Mouse (Mus musculus) liver, postnatal 0 days (tissue): ENCODE measurements around the gene Rnft1.

Experiments
- CTCF ChIP-seq: sonication (generic); IDR thresholded peaks from 2 replicates; pipeline ENCODE4 v1.5.1; 2016; ENCODE audit warnings: antibody characterized with exemption, low read depth
- EP300 ChIP-seq: IDR thresholded peaks from 2 replicates; pipeline ENCODE4 v1.6.1; 2016; ENCODE audit warnings: antibody characterized with exemption, low read depth, mild to moderate bottlenecking

DNA sequence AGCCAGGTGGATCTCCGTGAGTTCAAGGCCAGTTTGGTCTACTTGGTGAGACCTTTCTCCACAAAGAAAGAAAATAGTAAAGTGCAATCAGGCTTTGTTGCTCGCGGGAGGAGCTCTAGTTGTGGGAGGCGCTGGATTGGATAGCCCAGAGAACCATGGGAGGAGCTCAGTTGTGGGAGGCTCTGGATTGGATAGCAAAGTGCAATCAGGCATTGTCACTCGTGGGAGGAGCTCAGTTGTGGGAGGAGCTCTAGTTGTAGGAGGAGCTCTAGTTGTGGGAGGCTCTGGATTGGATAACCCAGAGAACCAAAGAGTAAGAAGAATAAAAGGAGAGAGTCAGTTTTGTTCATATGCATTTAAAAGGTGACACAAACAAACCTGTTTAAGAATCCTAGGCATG, 30.5 kb upstream of the Rnft1 start:
- no peak for TF ChIP-seq CTCF
- TF ChIP-seq EP300, result no peak
